Mouse (Mus musculus): ENCODE measurements around the gene Dnase1l2. TPM values are rescaled to one million over a fixed set of nuclear protein-coding genes. Genes with fewer than 3 reads are reported as not detected.

Gene Dnase1l2
- total RNA-seq, 4 experiments from 2014 or later: 0.91 to 1.4 (median 1.1) TPM

Other genes with a start within 250 kb of the Dnase1l2 start
- 10 to 100 TPM; 11.5 to 14.5 (median 12.6) TPM for gene Tbc1d24, start 237.5 kb downstream of the Dnase1l2 start, total RNA-seq (2022)
- 1 to 10 TPM in 2 of 4 experiments, under 1 TPM in 2; 0.66 to 1.5 (median 0.89) TPM for gene Ntn3, start 233.6 kb downstream of the Dnase1l2 start, total RNA-seq (2022)
- gene Tedc2, start 222.3 kb downstream of the Dnase1l2 start, total RNA-seq (2022): 1 to 10 TPM; 1.7 to 2.9 (median 2.5) TPM
- under 1 TPM; 0.22 to 0.66 (median 0.40) TPM for gene Ccnf, start 191.6 kb downstream of the Dnase1l2 start, total RNA-seq (2022)
- under 1 TPM in 1 of 4 experiments, not detected in 3; 0.06 TPM for gene Abca17, start 92.0 kb downstream of the Dnase1l2 start, total RNA-seq (2022)
- gene Abca3, start 91.2 kb downstream of the Dnase1l2 start, total RNA-seq (2022): 10 to 100 TPM; 11.4 to 13.4 (median 13.2) TPM
- gene Rnps1, start 28.5 kb downstream of the Dnase1l2 start, total RNA-seq (2022): 10 to 100 TPM; 59.7 to 61.4 (median 60.7) TPM
- gene Eci1, start 16.5 kb downstream of the Dnase1l2 start, total RNA-seq (2022): 100 to 1,000 TPM; 455 to 534 (median 495) TPM
- gene E4f1, start 27.2 kb upstream of the Dnase1l2 start, total RNA-seq (2022): 10 to 100 TPM; 11.2 to 14.7 (median 11.9) TPM
- gene Pgp, start 27.3 kb upstream of the Dnase1l2 start, total RNA-seq (2022): 10 to 100 TPM; 39.9 to 44.4 (median 41.4) TPM
- under 1 TPM in 2 of 4 experiments, not detected in 2; 0.28 to 0.31 TPM for gene Bricd5, start 30.8 kb upstream of the Dnase1l2 start, total RNA-seq (2022)
- gene Mlst8, start 36.0 kb upstream of the Dnase1l2 start, total RNA-seq (2022): 10 to 100 TPM; 10.5 to 11.8 (median 11.0) TPM
- under 1 TPM; 0.16 to 0.23 (median 0.19) TPM for gene Caskin1, start 45.5 kb upstream of the Dnase1l2 start, total RNA-seq (2022)
- gene Traf7, start 84.8 kb upstream of the Dnase1l2 start, total RNA-seq (2022): 10 to 100 TPM; 37.0 to 50.9 (median 42.7) TPM
- under 1 TPM in 3 of 4 experiments, not detected in 1; 0.23 to 0.50 (median 0.25) TPM for gene Rab26, start 91.1 kb upstream of the Dnase1l2 start, total RNA-seq (2022)
- gene Pkd1, start 106.7 kb upstream of the Dnase1l2 start, total RNA-seq (2022): 10 to 100 TPM; 27.8 to 43.0 (median 34.9) TPM
- gene Tsc2, start 189.5 kb upstream of the Dnase1l2 start, total RNA-seq (2022): 100 to 1,000 TPM; 123 to 135 (median 133) TPM
- 1 to 10 TPM; 2.6 to 3.5 (median 2.8) TPM for gene Nthl1, start 189.6 kb upstream of the Dnase1l2 start, total RNA-seq (2022)
- 100 to 1,000 TPM in 2 of 4 experiments, 10 to 100 TPM in 2; 87.7 to 110 (median 101) TPM for gene Slc9a3r2, start 207.2 kb upstream of the Dnase1l2 start, total RNA-seq (2022)
- not detected for gene Npw, start 215.4 kb upstream of the Dnase1l2 start, total RNA-seq (2022)
- gene Zfp598, start 226.6 kb upstream of the Dnase1l2 start, total RNA-seq (2022): 10 to 100 TPM; 14.3 to 17.0 (median 15.9) TPM
- gene Syngr3, start 246.8 kb upstream of the Dnase1l2 start, total RNA-seq (2022): under 1 TPM in 2 of 4 experiments, not detected in 2; 0.14 to 0.24 TPM

All from heart, adult 8-10 months (tissue).